Mouse (Mus musculus) erythroblast, adult 5-6 weeks (primary cell): ENCODE results near the gene Rfx1. TPM values are rescaled to one million over a fixed set of nuclear protein-coding genes. Genes with fewer than 3 reads are reported as not detected.

Source experiments
- ATAC-seq: replicated peaks from 2 replicates; pipeline ENCODE4 v1.8.0; 2016; ENCODE audit warnings: moderate number of reproducible peaks, mild to moderate bottlenecking, moderate TSS enrichment, inconsistent platforms; ENCODE audit not compliant: poor library complexity, low FRiP score, severe bottlenecking
- total RNA-seq, 2 experiments: library from RNA; stranded (forward) in 1 of 2; stranded (reverse) in 1 of 2; fragments of 150-400 nt in 1 of 2; fragments of 200-764, 138-1000 nt in 1 of 2; gene quantifications; 2 replicates each; pipeline versions ENCODE4 v1.2.3 to v1.2.4; 2015 to 2017; ENCODE audit warnings: low replicate concordance in 2 of 2

The Rfx1 gene
- total RNA-seq, 2 experiments from 2014 or later = 1.4 to 2.1 TPM

- ATAC-seq = no peak
These were observed 8.8 kb upstream of the Rfx1 start for GRCm38 (mm10) chr8:84057827-84058226.

GRCm38 (mm10) chr8:84059226-84059625 lies 7.4 kb upstream of the Rfx1 start:
- ATAC-seq = no peak

GRCm38 (mm10) chr8:84060245-84060644 lies 6.4 kb upstream of the Rfx1 start:
- ATAC-seq = no peak

GRCm38 (mm10) chr8:84063861-84064610 lies 2.6 kb upstream of the Rfx1 start:
- no peak for ATAC-seq

- ATAC-seq = no peak
These were observed 1.6 kb upstream of the Rfx1 start, which contains the start of gene Gm10643 for GRCm38 (mm10) chr8:84065037-84065436. Gene Gm10643, minus strand, starts transcription at chr8:84065137.

- no peak for ATAC-seq
These were observed 1.1 kb upstream of the Rfx1 start for GRCm38 (mm10) chr8:84065457-84066072.

- ATAC-seq = peak; percentile 77
These were observed 476 bp downstream of the Rfx1 start for GRCm38 (mm10) chr8:84067047-84067573.

- no peak for ATAC-seq
These were observed 1.3 kb downstream of the Rfx1 start for GRCm38 (mm10) chr8:84067911-84068310.

GRCm38 (mm10) chr8:84068316-84069035 lies 1.8 kb downstream of the Rfx1 start:
- ATAC-seq = no peak

- no peak for ATAC-seq
These were observed 2.5 kb downstream of the Rfx1 start for GRCm38 (mm10) chr8:84069169-84069568.

- no peak for ATAC-seq
These were observed 3.1 kb downstream of the Rfx1 start for GRCm38 (mm10) chr8:84069750-84070149.

GRCm38 (mm10) chr8:84070241-84070640 lies 3.6 kb downstream of the Rfx1 start:
- no peak for ATAC-seq

GRCm38 (mm10) chr8:84070667-84071066 lies 4.0 kb downstream of the Rfx1 start:
- ATAC-seq = no peak

- no peak for ATAC-seq
These were observed 5.3 kb downstream of the Rfx1 start for GRCm38 (mm10) chr8:84071921-84072320.

- ATAC-seq = no peak
These were observed 5.7 kb downstream of the Rfx1 start for GRCm38 (mm10) chr8:84072321-84072720.

- ATAC-seq = no peak
These were observed 6.8 kb downstream of the Rfx1 start for GRCm38 (mm10) chr8:84073230-84073976.

- ATAC-seq = no peak
These were observed 9.8 kb downstream of the Rfx1 start for GRCm38 (mm10) chr8:84076412-84076811.

GRCm38 (mm10) chr8:84076849-84077248 lies 10.2 kb downstream of the Rfx1 start:
- no peak for ATAC-seq

- ATAC-seq = no peak
These were observed 12.6 kb downstream of the Rfx1 start for GRCm38 (mm10) chr8:84079206-84079605.

GRCm38 (mm10) chr8:84083829-84084241 lies 17.2 kb downstream of the Rfx1 start:
- ATAC-seq = no peak
